Mouse (Mus musculus): Measurements from ENCODE around the gene Gm20518. TPM values are rescaled to one million over a fixed set of nuclear protein-coding genes. Genes with fewer than 3 reads are reported as not detected.

The Gm20518 gene
- total RNA-seq, 1 experiment from 2014 or later = 0.30 TPM

GRCm38 (mm10) chr16:17804982-17805381 is 86.5 kb downstream of the Gm20518 start:
- no peak for DNase-seq

- DNase-seq = peak; percentile 52
Observed at GRCm38 (mm10) chr16:17804449-17804912, 87.0 kb downstream of the Gm20518 start.

GRCm38 (mm10) chr16:17803675-17804448 is 87.6 kb downstream of the Gm20518 start:
- DNase-seq = no peak

- DNase-seq = peak; percentile 46
Observed at GRCm38 (mm10) chr16:17802839-17803674, 88.4 kb downstream of the Gm20518 start.

- no peak for DNase-seq
Observed at GRCm38 (mm10) chr16:17802456-17802838, 89.0 kb downstream of the Gm20518 start.

- DNase-seq = no peak
Observed at GRCm38 (mm10) chr16:17801777-17802455, 89.6 kb downstream of the Gm20518 start.

GRCm38 (mm10) chr16:17799584-17799983 is 91.9 kb downstream of the Gm20518 start:
- DNase-seq = no peak

GRCm38 (mm10) chr16:17798321-17799180 is 92.9 kb downstream of the Gm20518 start:
- DNase-seq = peak; percentile 29

- DNase-seq = no peak
Observed at GRCm38 (mm10) chr16:17797812-17798311, 93.6 kb downstream of the Gm20518 start.

GRCm38 (mm10) chr16:17796971-17797811 is 94.3 kb downstream of the Gm20518 start, which contains the start of gene Scarf2:
Scarf2 (plus strand) TSS chr16:17797282.
- DNase-seq = peak; percentile 39

GRCm38 (mm10) chr16:17796519-17796918 is 95.0 kb downstream of the Gm20518 start:
- no peak for DNase-seq

- DNase-seq = no peak
Observed at GRCm38 (mm10) chr16:17795643-17796042, 95.8 kb downstream of the Gm20518 start.

- DNase-seq = no peak
Observed at GRCm38 (mm10) chr16:17794047-17794446, 97.4 kb downstream of the Gm20518 start.

GRCm38 (mm10) chr16:17792728-17793127 is 98.7 kb downstream of the Gm20518 start:
- no peak for DNase-seq

GRCm38 (mm10) chr16:17785337-17785736 is 106.1 kb downstream of the Gm20518 start:
- no peak for DNase-seq

Other genes starting within 250 kb of the Gm20518 start
- gene Ccdc74a, start 245.2 kb downstream of the Gm20518 start, total RNA-seq (2021) = 2.5 and 3.7 TPM in 2 replicates
- 74.8 and 76.0 TPM in 2 replicates for gene Med15, start 158.8 kb downstream of the Gm20518 start, total RNA-seq (2021)
- gene Klhl22, start 132.1 kb downstream of the Gm20518 start, total RNA-seq (2021) = 32.3 and 49.0 TPM in 2 replicates
- 8.6 and 8.7 TPM in 2 replicates for gene Scarf2, start 94.4 kb downstream of the Gm20518 start, total RNA-seq (2021)
- not detected in 2 replicates for gene B830017H08Rik, start 58.5 kb downstream of the Gm20518 start, total RNA-seq (2021)
- 2.9 and 3.6 TPM in 2 replicates for gene Car15, start 53.3 kb downstream of the Gm20518 start, total RNA-seq (2021)
- 0.12 TPM in 1 of 2 replicates, not detected in the other for gene Tssk1, start 2.6 kb upstream of the Gm20518 start, total RNA-seq (2021)
- gene Dgcr2, start 6.9 kb upstream of the Gm20518 start, total RNA-seq (2021) = 67.7 and 73.0 TPM in 2 replicates
- not detected in 2 replicates for gene Tssk2, start 7.0 kb upstream of the Gm20518 start, total RNA-seq (2021)
- 19.4 and 21.0 TPM in 2 replicates for gene Ess2, start 19.7 kb upstream of the Gm20518 start, total RNA-seq (2021)
- not detected in 2 replicates for gene Gsc2, start 23.4 kb upstream of the Gm20518 start, total RNA-seq (2021)
- 297 and 308 TPM in 2 replicates for gene Slc25a1, start 36.5 kb upstream of the Gm20518 start, total RNA-seq (2021)
- not detected in 2 replicates for gene Vpreb2, start 88.8 kb upstream of the Gm20518 start, total RNA-seq (2021)
- gene Dgcr6, start 161.2 kb upstream of the Gm20518 start, total RNA-seq (2021) = 71.9 and 82.3 TPM in 2 replicates
- gene Prodh, start 198.5 kb upstream of the Gm20518 start, total RNA-seq (2021) = 41.8 and 67.7 TPM in 2 replicates
- not detected in 2 replicates for gene Rtn4r, start 236.0 kb upstream of the Gm20518 start, total RNA-seq (2021)

Measured in adrenal gland, postnatal 25 days (tissue).